Mouse (Mus musculus) regulatory T cell (primary cell): ENCODE measurements around the gene Olig3.

Source experiments
- in situ Hi-C: fragments of 300-600 bp; cut with MboI, MseI; formaldehyde crosslinking; loops from one replicate; pipeline ENCODE4 v1.15.1; 2025; ENCODE audit warnings: high pct_unique_total_duplicates

Gene Olig3

DNA sequence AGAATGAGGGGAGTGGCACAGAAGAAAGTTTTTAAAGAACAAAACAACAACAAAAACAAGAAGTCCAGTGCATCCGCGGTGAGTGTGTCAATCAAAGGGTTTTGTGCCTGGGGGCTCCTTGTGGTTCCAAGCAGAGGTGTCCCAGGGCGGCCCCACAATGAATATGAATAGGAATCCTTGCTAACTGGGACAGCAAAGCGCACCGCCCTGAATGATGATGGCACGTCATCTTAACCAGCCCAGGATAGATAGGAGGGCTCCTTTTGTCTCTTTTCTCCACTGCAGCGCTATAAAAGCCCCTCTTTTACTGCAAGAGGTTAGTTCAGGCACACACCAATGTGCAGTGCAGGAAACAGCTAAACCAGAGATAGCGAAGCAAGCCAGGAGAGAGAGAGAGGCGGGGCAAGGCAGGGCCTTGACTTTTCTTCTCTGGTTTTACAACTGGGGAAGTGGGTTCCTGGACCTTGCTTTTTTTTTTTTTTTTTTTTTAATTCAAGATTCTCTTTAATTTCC, at the start of gene Olig3:
Gene Olig3 (plus strand): TSS at position 463 of the 513 bp plus-strand sequence.
- in situ Hi-C loops = no loop called here

DNA sequence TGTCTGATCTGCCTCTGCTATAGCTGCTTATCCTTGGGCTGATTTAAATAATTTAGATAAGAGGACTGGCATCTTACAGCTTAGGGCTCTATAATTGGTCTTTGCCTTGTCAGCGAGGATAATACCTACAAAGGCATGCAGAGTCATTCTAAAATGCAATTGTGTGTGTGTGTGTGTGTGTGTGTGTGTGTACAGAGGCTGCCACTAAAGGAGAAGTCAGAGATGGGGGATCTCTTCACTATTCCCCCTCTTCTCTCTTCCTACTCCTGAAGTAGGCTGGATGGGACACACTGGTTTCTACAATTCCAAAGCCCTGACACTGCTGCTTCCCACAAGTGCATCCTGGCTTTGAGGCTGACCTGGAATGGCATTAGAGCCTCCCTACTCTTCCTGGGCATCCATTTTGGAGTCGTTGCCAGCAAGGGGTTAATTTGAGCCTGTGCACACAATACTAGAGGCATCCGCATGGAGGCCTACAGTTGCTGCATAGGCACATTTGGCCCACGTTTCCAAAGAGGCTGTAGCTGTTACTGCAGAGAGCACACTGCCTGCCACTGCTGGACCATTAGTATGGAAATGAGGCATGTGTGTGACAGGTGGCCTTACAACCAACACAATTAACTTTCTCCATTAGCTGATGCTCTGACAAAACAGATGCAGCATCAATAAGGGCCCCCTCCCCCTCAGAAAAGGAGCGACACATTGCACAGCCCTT, 46.5 kb upstream of the Olig3 start:
- in situ Hi-C loops = loop anchor here (10.0 kb wide), 1 partner anchor 155 kb away; no protein-coding TSS in a partner anchor

GRCm38 (mm10) chr10:19310471-19310870, 45.9 kb upstream of the Olig3 start:
- in situ Hi-C loops = no loop called here

DNA sequence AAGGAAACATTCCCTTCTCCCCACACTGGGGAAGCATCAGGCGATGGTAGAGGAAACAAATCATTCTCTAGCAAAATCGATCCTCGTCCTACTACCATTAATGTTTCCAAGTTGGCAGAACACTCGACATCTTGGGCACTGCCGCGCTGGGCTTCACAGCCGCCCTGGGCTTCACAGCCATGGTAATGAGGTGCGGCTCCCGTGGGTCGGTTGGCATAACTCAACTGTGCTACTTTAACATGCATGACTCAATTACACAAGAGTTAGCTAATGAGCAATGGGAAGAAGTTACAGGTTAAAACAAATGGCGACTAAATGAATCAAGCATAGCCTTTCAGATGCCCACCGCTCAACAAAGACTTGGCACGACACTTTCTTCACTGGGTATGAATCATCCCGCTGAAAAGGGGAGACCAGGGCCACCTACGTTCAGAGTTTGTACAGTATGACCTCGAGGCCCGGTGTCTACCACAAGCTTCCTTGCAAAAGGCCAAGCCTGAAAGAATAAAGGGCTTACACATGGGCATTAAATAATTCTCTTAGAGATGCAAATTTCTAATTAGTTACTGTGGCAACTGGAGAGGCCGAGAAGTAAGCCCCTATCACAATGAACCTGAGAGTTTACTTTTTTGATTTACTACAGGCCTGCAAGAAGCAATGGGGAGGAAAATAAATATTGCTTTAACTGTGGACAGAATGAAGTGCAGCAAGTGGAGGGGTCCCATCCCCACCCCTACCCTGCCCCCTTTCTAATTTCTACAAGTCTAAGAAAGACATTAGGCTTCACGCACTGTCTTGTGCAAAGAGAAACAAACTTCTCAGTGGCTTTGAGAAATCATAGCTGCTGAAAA, 38.1 kb upstream of the Olig3 start:
- in situ Hi-C loops = no loop called here

GRCm38 (mm10) chr10:19321781-19322180, 34.6 kb upstream of the Olig3 start:
- in situ Hi-C loops = no loop called here

- in situ Hi-C loops = no loop called here
These were observed 27.0 kb upstream of the Olig3 start for GRCm38 (mm10) chr10:19329191-19329777.

DNA sequence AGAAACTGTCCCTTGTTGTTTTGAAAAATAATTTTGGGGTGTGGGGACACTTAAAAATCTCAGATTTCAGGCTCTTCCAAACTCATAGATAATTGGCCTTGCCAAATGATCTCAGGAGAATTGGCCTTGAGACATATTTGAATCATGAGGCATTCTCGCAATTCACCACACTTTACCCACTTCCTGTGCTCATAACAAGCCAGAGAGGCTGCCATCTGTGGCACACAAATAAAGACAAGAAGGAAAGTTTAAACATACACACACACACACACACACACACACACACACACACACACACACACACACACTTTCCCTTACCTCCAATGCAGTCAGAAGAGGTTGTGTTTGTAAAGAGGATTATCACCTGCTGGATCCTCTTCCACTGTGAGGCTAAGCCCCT, 22.9 kb upstream of the Olig3 start:
- in situ Hi-C loops = no loop called here

DNA sequence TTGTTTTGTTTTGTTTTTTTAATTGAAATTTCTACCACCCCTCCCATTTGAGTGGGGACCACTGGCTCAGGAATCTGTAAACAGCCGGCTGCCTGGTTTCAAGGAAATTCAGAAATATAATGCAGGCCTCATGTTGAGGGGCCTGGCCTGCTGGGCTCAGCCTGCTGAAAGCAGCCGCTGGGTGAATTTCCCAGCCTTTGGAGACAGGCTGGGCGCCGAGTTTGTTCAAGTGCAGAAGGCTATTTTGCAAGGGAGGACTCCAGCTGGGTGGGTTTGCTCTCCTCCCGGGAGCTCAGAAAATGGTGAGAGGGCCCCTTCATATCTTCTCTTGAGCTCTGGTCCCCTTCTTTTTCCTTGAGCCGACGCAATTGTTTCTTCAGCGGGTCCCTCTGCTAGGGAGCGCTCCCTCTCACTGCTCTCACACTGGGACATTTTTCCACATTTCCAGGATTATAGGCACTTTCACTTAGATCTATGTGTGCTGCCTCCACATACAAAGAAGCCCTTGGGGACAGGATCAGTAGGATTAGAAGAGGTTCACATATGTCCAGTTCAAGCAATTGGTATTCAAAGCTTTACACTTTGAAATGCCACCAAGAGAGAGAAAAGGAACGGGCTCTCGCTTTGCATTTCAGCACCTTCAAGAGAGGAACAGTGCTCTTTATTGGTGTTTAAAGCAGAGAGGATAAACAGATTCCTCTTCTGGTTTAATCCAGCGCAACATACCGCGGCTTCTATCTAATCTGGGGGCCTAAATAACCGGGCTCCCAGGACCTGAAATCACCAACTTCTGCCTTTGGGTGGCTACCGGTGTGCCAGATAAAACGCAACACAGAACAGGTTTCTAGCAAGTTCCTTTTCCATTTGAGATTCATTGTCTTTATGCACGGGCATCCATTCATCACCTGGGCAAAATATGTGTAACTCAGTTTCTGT, 17.4 kb upstream of the Olig3 start:
- in situ Hi-C loops = no loop called here

- in situ Hi-C loops = no loop called here
These were observed 12.3 kb upstream of the Olig3 start for GRCm38 (mm10) chr10:19344039-19344438.

GRCm38 (mm10) chr10:19349326-19349725, 7.0 kb upstream of the Olig3 start:
- in situ Hi-C loops = no loop called here

DNA sequence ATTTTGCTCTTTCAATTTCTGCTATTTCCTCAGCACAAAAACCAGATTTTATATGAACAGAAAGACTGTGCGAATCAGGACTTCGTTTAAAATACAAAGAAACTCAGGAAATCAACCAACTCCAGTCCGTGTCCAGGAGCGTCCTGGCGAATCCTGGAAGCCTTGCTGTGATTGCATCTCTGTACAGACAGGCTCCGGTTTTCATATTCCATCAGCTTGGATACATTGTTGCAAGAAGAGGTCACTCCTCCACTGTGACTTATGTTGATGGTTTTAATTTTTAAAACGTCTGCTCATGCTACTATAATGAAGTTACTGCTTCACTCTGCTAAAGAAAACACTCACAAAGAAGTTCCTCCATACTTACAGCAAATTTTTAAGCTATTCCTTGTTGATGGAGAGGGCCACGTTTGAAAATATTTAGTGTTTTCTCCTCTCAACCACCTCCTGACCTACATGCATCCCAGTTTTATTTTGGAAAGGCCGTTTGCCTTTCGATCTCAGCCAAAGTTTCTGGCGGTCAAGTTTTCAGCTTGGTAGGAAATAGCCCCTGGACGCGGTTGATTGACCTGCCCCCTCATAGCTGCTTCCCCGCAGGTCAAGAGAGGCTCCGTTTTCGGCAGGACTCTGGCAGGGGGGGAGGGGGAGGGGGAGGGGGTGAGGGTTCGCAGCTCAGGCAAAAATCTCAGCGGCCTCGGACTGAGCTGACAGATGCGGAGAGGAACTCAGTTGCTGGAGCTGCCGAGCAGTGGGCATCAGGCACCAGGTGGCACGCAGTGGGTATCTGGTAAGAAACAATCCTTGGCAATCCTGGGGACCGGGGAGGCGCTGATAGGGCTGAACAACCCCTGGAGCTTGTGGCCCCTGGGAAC, 4.1 kb upstream of the Olig3 start:
- in situ Hi-C loops = no loop called here

- in situ Hi-C loops = no loop called here
These were observed 3.4 kb upstream of the Olig3 start for GRCm38 (mm10) chr10:19352878-19353301.

DNA sequence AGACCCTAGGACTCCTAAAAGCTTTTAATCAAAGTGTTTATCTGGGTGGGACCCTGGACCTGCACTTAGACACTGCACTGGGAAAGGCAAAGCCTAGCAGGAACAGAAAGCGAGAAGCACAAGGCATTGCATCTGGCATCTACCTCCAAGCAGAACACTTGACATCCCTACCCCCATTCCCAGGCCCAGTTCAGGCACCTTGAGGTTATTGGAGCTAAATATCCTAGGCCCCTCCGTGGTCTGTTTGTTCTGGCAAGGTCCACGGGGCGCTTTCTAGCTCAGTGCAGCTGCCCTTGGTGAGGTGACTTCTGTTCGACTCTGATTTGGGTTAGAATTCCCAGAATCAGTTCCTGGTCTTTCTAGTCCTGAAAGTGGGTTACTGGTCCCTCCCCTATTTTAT, 2.7 kb upstream of the Olig3 start:
- in situ Hi-C loops = no loop called here

- in situ Hi-C loops = no loop called here
These were observed 2.2 kb upstream of the Olig3 start for GRCm38 (mm10) chr10:19354146-19354545.

DNA sequence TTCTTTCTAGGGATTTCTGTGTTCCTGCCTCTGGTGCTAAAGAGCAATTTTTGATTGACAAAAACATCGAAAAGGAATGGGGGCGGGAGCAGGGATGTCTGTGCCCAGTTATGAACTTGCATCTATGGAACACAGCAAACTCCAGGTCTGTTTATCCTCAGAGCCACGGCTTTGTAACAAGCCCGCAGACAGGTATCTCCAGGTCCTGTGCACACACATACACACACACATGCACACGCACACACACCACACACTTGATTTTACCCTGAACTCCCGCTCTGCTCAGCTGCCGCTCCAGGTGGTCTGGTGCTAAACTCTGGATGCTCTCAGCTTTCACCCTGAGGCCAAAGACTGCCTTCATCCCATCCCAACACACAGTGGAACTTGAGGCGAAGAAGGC, 1.3 kb upstream of the Olig3 start:
- in situ Hi-C loops = no loop called here

GRCm38 (mm10) chr10:19356720-19357641, 648 bp downstream of the Olig3 start:
- in situ Hi-C loops = no loop called here

GRCm38 (mm10) chr10:19357848-19358247, 1.5 kb downstream of the Olig3 start:
- in situ Hi-C loops = no loop called here

GRCm38 (mm10) chr10:19360446-19361300, 4.3 kb downstream of the Olig3 start:
- in situ Hi-C loops = no loop called here
